12 mouse cellular contexts compared by ENCODE assay signal in the genomic region with DNA sequence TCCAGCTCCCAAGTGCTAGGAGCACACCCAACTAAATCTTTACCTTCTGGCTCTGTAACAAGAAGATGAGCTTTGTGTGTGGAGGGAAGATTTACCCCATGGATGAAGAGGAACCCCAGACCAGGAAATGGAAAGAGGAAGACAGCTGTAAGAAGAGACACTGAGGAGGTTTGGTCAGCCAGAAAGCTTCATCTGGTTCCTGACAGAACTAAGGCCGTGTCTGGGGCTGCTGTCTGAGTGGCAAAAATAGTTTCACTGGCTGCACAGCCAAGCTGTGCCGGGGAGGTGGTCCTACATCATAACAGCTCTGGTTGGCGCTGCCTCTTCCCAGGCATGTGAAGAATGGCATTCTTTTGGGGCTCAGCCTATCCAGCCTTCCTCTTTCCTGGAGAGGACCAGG. TPM values are rescaled to one million over a fixed set of nuclear protein-coding genes. Genes with fewer than 3 reads are reported as not detected.
A peak's percentile ranks its signal among the peaks of the same experiment; 100 is the strongest.
DNase-seq lines count a peak whose midpoint lies in the region; ATAC-seq and TF ChIP-seq lines count a peak whose summit lies in the region.
"Had no signal": no experiment of that assay in that cellular context is flagged by ENCODE, and none has a peak within 500 bp of the region (broad histone marks: within the 10 kb centered on the region; RNA-seq: fewer than 3 reads in every experiment).

No protein-coding gene starts in this region.

- no peak for DNase-seq in kidney, postnatal 0 days (ENCODE audit: low spot score)
- DNase-seq in kidney, adult 18-20 months: no peak
- no peak for DNase-seq in cerebellum, postnatal 4 days (ENCODE audit: low spot score in 2 of 2)
- no peak for DNase-seq in B cell, adult 2 months
- DNase-seq: cerebellum, adult 8-10 months; kidney, postnatal 10 days; thymus, postnatal 14 days had no signal

- no peak overlapping the region for H3K4me2 ChIP-seq in kidney, postnatal 0 days (ENCODE audit: low read length)
- H3K4me2 ChIP-seq: forebrain, embryonic 12.5 days had no signal

- peak overlapping the region; percentile 14; the same call in 1 of the 2 replicates for H3K27ac ChIP-seq in kidney, postnatal 0 days
- H3K27ac ChIP-seq in bone marrow macrophage, adult 2 months (ENCODE audit: insufficient read depth, low read depth, low read length): peak overlapping the region; percentile 85
- H3K27ac ChIP-seq: forebrain, embryonic 12.5 days had no signal

- no peak overlapping the region for H3K4me3 ChIP-seq in kidney, postnatal 0 days (replicated peaks; ENCODE audit: low read depth, low read length)
- H3K4me3 ChIP-seq in bone marrow macrophage, adult 2 months (ENCODE audit: insufficient read depth, low read length): no peak overlapping the region
- H3K4me3 ChIP-seq: forebrain, embryonic 12.5 days; megakaryocyte, embryonic 14.5 days had no signal

- ATAC-seq in kidney, postnatal 0 days (replicated peaks; ENCODE audit: low FRiP score, low read depth): no peak
- ATAC-seq in granulocyte monocyte progenitor cell, adult 5-6 weeks (replicated peaks; ENCODE audit: poor library complexity, severe bottlenecking): peak; percentile 81
- ATAC-seq in megakaryocyte, adult 5-6 weeks (ENCODE audit: poor library complexity, severe bottlenecking): peak; percentile 82

- TF ChIP-seq POLR2A in bone marrow macrophage, adult 2 months (IDR thresholded peaks at IDR 0.05; ENCODE audit: borderline replicate concordance, low read depth, low read length): no peak

- no peaks in the 10 kb centered on the region for H3K27me3 ChIP-seq in kidney, postnatal 0 days (ENCODE audit: insufficient read depth, low read length)
- H3K27me3 ChIP-seq: forebrain, embryonic 12.5 days had no signal

- H3K9ac ChIP-seq in kidney, postnatal 0 days (ENCODE audit: low read depth, low read length): no peak overlapping the region
- H3K9ac ChIP-seq: forebrain, embryonic 12.5 days had no signal

- H3K36me3 ChIP-seq in kidney, postnatal 0 days (ENCODE audit: insufficient read depth, low read length): no peaks in the 10 kb centered on the region
- H3K36me3 ChIP-seq: forebrain, embryonic 12.5 days had no signal

- peaks cover 5% of the 10 kb centered on the region for H3K4me1 ChIP-seq in kidney, postnatal 0 days (replicated peaks; ENCODE audit: insufficient read depth, low read length)
- H3K4me1 ChIP-seq in bone marrow macrophage, adult 2 months (ENCODE audit: control insufficient read depth, insufficient read depth, low read length): peaks cover 10% of the 10 kb centered on the region

- no peaks in the 10 kb centered on the region for H3K9me3 ChIP-seq in kidney, postnatal 0 days (replicated peaks; ENCODE audit: low read length)
- H3K9me3 ChIP-seq: forebrain, embryonic 12.5 days; megakaryocyte, embryonic 14.5 days had no signal

- TF ChIP-seq CTCF in kidney, postnatal 0 days (IDR thresholded peaks at IDR 0.05; ENCODE audit: low read depth): no peak
- TF ChIP-seq CTCF in bone marrow macrophage, adult 2 months (IDR thresholded peaks at IDR 0.05; ENCODE audit: low read depth, low read length): no peak

- 40% methylated on average over 3 of the region's 3 CpGs for WGBS in kidney, postnatal 0 days

RNA-seq across cellular contexts. Expression of a gene that starts 10.0 kb away (rescaled TPM):
- 1,281 and 1,429 TPM in 2 replicates for polyA plus RNA-seq in kidney, postnatal 0 days (2015; fragmentation: Nextera tagmentation; extraction: Ambion mirVana)
- polyA plus RNA-seq in bone marrow macrophage, adult 2 months (2012; ENCODE audit: insufficient read depth, insufficient read length, missing spikeins): 18.5 and 22.0 TPM in 2 replicates
- total RNA-seq in granulocyte monocyte progenitor cell, adult 5-6 weeks (2014; fragmentation: Nextera tagmentation): not detected in 2 replicates
- total RNA-seq in granulocyte monocyte progenitor cell, adult 5-6 weeks (2017): 0.31 TPM in 1 of 2 replicates, not detected in the other
- total RNA-seq in megakaryocyte, adult 5-6 weeks (2015): 0.71 and 1.2 TPM in 2 replicates
- total RNA-seq in megakaryocyte, adult 5-6 weeks (2017): 0.57 and 1.5 TPM in 2 replicates

RNA-seq across cellular contexts. Expression of a gene that starts 28.1 kb away (rescaled TPM):
- polyA plus RNA-seq in kidney, postnatal 0 days (2015; fragmentation: Nextera tagmentation; extraction: Ambion mirVana): 495 and 517 TPM in 2 replicates
- polyA plus RNA-seq in bone marrow macrophage, adult 2 months (2012; ENCODE audit: insufficient read depth, insufficient read length, missing spikeins): 363 and 383 TPM in 2 replicates
- total RNA-seq in granulocyte monocyte progenitor cell, adult 5-6 weeks (2014; fragmentation: Nextera tagmentation): 164 and 224 TPM in 2 replicates
- 52.8 and 89.1 TPM in 2 replicates for total RNA-seq in granulocyte monocyte progenitor cell, adult 5-6 weeks (2017)
- 211 and 215 TPM in 2 replicates for total RNA-seq in megakaryocyte, adult 5-6 weeks (2015)
- total RNA-seq in megakaryocyte, adult 5-6 weeks (2017): 71.8 and 92.8 TPM in 2 replicates

RNA-seq across cellular contexts. Expression of a gene that starts 36.5 kb away (rescaled TPM):
- 109 and 119 TPM in 2 replicates for polyA plus RNA-seq in kidney, postnatal 0 days (2015; fragmentation: Nextera tagmentation; extraction: Ambion mirVana)
- polyA plus RNA-seq in bone marrow macrophage, adult 2 months (2012; ENCODE audit: insufficient read depth, insufficient read length, missing spikeins): 29.4 and 32.0 TPM in 2 replicates
- total RNA-seq in granulocyte monocyte progenitor cell, adult 5-6 weeks (2014; fragmentation: Nextera tagmentation): 87.8 and 97.3 TPM in 2 replicates
- total RNA-seq in granulocyte monocyte progenitor cell, adult 5-6 weeks (2017): 130 and 133 TPM in 2 replicates
- total RNA-seq in megakaryocyte, adult 5-6 weeks (2015): 29.4 and 30.7 TPM in 2 replicates
- 47.8 and 50.6 TPM in 2 replicates for total RNA-seq in megakaryocyte, adult 5-6 weeks (2017)
